Mouse (Mus musculus) frontal cortex, postnatal 10 days (tissue): Measurements from ENCODE around the gene Tcf7l1.
A peak's percentile ranks its signal among the peaks of the same experiment; 100 is the strongest.

Experiments
- DNase-seq, 2 experiments: peaks; one replicate each; pipeline ENCODE4 v3.0.0; 2022; ENCODE audit warnings: low spot score in 2 of 2, mixed read lengths in 1 of 2

Tcf7l1 gene

DNA sequence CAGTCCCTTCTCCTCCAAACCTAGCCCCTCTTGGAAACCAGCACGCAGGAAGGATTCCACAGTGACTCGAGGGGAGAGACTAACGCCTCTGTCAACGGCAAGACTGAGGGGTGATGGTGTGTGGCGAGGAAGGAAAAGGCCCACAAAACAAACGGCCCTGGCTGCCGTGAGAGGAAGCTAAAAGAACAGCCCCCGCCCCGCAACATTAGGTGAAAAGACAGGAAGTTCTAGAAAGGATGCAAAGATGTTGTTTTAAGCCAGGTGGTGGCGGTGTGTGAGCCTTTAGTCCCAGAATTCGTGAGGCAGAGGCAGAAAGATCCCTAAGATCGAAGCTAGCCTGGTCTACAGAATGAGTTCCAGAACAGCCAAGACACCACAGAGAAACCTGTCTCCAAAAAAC, 43.3 kb downstream of the Tcf7l1 start:
- no peak for DNase-seq

- no peak for DNase-seq
Observed at GRCm38 (mm10) chr6:72744144-72744800, 44.8 kb downstream of the Tcf7l1 start.

DNA sequence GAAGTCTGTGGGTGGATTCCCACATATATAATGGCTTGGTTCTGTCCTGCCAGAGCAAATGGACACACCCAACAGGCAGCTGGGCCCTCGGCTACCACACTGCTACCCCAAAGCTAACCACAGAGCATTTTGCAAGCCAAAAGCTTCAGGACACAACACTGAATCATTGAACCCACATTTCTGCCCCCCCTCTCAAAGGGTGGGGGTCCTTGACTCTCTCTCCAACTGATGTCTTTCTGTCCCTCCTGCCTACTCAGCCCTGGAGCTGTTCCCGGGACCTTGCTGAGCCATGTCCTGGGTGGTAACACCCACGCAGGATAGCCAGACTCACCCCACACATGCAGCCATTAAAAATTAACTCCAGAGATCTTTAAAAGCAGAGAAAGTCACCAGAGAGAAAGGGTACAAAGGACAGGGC, 45.4 kb downstream of the Tcf7l1 start:
- no peak for DNase-seq

DNA sequence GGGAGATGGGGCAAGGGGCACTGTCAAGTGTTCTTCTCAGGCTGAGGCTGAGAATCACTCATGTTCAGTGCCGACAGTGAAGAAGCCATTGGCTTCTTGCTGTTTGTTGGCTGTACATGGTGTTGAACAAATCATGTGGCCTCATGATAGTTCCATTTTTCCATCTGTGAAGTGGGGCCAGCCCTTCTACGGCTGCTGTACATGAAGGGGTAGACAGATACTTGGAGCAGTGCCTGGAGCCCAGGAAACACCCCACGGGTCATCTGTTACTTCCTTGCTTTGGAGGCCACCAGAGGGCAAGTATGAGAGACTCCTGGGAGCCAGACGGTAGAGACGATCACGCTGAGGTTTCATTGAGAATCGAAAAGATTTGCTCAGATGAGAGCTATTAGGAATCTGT, 46.7 kb downstream of the Tcf7l1 start:
- DNase-seq: no peak

DNA sequence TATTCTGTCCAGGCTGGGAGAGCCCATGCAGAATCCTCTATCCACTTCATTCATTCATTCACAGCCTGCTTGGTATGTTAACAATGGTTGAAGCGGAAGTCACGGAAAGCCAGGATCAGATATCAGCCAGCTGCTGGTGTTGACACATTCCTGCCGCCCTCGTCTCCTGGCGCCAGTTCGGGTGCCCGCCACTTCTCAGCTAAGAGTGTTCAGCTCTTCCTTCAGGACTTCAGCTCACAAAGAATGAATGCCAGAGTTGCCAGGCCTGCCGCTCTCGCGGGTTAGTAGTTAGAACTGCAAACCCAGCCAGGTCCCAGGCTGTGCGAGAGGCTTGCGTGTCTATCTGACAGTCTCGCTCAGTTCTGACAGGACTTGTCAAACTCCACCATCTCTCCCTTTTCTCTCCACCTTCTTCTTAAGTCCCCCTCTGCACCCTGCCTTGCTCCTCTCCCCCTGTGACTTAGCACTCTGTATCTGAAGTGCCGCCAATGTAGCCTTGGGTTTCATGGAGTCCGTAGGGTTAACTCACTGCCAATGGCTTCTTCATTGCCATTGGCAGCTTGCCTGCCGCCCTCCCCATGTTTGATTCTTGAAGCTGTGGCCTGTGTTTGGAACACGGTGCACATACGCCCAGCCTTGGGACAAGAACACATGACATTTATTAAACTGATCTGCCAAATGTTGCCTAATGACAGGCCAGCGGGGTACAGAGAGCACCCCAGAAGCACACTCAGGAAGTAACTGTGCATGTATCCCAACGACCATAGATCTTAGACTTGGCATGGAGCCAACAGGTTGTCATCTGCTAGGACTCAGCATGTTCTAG, 48.2 kb downstream of the Tcf7l1 start:
- DNase-seq: no peak

GRCm38 (mm10) chr6:72736872-72737271, 52.2 kb downstream of the Tcf7l1 start:
- DNase-seq: no peak

DNA sequence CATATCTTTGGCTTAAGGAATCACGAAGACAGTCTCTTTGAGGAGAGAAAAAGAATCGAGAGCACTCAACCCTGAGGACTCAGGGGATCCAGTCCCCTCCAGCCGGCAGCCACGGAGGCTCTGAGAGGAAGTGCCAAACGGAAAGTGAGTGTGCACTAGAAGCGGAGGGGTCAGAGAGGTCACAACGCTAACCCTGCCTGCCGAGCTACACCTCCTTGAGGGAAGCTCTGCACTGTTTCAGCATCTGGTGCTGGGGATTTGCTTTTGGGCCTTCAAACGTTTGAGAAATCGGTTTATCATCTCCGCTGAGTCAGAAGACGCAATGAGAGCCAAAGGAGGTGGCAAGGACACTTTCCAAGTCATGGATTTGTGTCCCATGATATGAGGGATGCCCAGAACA, 53.8 kb downstream of the Tcf7l1 start:
- no peak for DNase-seq

- no peak for DNase-seq
Observed at GRCm38 (mm10) chr6:72733375-72733774, 55.7 kb downstream of the Tcf7l1 start.

DNA sequence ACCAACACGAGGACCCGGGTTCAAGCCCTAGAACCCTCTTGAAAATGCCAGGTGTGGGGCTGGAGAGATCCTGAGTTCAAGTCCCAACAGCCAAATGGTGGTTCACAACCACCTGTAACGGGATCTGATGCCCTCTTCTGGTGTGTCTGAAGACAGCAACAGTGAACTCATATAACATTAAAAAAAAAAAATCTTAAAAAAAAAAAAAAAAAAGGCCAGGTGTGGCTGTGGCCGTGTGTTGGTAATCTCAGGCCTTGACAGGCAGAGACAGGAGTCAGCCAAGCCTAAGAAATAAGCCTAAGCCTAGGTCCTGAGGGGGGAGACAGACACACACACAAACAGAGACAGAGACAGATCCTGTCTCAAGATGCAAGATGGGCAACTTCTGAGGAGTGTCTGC, 56.9 kb downstream of the Tcf7l1 start:
- DNase-seq: no peak

GRCm38 (mm10) chr6:72730560-72730849, 58.5 kb downstream of the Tcf7l1 start:
- peak; percentile 46 to 51 for DNase-seq

- no peak for DNase-seq
Observed at GRCm38 (mm10) chr6:72729831-72730559, 59.1 kb downstream of the Tcf7l1 start.

DNA sequence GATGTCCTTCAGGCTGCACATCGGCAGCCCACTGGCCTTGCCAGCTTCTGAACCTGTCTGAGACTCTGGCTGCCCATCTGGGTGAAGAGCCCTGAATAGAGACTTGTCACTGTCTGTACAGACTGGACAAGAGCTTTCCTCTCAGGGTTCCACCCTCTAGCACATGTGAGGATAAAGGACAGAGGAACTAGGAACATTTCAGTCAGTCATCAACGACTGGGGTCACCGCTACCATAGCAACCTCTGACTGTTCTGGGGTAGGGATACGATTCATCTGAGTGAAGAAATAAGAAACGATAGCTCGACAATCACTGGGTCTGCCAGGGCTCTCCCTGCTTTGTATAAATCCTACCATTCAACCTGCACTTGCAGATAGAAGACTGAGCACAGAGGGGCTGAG, 61.2 kb downstream of the Tcf7l1 start:
- no peak for DNase-seq

DNA sequence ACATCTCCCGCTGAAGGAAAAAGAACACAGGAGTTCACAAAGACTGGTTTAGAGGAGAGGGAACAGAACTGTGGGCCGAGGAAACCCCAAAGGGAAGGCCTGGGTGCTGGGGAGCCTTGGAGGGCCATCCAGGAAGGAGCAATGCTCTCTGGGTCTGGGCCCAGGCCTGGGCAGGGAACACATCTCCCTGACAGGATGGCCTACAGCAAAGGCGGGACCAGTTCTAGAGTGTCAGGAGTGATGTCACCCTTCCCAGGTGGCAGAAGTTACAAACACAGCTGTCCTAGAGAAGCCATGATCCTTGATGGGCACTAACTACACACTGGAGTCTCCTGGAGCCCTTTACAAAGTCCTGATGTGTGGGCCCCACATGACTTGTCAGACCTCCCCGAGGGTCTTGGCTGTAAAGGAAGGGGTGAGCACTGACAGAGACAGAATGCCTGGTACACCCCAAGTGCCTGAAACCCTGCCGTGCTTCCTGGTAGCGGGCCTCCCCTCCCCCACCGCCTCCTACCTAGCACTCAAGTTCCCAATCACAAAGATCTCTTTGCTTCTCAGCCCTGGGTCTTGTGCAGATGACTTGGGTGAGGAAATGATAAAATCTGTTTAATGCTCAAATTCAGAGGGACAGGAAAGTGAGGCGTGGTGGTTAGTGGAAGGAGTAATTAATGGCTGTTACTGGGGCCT, 64.4 kb downstream of the Tcf7l1 start:
- no peak for DNase-seq

GRCm38 (mm10) chr6:72723731-72724385, 65.2 kb downstream of the Tcf7l1 start:
- no peak for DNase-seq

DNA sequence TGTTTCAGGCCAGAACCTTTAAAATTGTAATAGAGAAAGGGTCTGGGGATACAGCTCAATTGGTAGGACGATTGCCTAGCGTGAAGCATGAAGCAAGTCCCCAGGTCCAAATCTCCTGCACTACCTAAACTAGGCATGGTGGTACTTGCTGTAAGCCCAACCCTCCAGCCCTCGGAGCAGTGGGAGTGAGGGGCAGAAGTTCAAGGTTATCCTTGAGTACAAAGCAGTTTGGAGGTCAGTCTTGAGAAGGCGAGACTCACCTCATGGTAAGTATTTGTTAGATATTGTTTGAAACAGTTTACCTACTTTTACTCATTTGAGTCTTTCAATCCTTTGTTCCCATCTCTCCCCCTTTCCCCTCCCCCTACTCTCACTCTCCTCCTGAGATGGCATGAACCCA, 65.9 kb downstream of the Tcf7l1 start:
- no peak for DNase-seq

DNA sequence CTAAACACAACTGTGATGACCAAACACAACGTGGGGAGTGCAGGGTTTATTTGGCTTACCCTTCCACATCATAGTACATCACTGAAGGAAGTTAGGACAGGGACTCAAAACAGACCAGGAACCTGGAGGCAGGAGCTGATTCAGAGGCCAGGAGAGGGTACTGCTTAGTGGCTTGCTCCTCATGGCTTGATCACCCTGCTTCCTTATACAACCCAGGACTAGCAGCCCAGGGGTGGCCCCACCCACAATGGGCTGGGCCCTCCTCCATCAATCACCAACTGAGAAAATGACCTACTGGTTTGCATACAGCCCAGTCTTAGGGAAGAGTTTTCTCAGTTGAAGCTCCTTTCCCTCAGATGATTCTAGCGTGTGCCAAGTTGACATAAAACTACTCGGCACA, 68.2 kb downstream of the Tcf7l1 start:
- no peak for DNase-seq

- DNase-seq: peak in 1 of 2 experiments; percentile 36
Observed at GRCm38 (mm10) chr6:72714726-72715125, 74.3 kb downstream of the Tcf7l1 start.

DNA sequence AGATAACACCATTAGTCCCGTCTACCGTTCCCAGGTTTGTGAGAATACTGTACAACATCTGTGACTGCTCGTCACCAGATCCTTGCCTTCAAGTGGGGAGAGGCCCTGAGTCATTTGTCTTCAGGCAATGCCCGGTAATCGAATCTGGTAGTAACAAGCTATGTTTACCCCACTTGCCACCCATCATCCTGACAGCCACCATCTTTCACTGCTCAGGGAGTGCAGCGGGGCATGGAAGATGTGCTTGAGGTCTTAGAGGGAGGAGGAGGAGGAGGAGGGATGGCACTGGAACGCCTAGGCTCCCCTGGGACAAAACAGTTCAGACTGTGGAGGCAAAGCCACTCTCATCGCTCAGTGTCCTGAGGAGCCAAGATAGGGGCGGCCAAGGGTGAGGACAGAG, 74.8 kb downstream of the Tcf7l1 start:
- DNase-seq: no peak

DNA sequence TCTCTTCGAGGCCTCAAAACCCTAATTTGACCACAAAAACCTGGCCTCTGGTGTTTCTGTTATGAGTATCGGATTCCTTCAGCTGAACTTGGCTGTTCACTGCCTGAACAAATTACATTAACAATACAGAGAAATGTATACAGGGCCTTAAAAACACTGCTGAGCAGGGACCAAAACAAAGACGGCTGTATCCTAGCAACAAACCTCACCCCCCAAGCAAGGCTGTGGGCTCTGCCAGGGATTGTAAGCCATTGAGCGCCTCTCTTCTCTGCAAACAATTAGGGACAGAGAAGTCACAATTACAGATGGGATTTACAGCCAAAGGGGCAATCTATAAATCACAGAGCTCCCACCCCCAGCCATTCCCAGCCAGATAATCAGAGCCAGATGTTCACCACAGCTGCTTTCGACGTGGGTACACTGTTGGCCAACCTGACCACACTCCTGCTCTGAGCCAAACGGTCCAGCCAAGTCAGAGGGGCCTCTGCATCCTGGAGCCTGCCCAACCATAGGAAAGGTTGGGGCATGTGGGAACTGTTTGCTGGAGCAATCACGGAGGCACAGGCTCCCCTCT, 77.5 kb downstream of the Tcf7l1 start:
- peak in 1 of 2 experiments; percentile 41 for DNase-seq

DNA sequence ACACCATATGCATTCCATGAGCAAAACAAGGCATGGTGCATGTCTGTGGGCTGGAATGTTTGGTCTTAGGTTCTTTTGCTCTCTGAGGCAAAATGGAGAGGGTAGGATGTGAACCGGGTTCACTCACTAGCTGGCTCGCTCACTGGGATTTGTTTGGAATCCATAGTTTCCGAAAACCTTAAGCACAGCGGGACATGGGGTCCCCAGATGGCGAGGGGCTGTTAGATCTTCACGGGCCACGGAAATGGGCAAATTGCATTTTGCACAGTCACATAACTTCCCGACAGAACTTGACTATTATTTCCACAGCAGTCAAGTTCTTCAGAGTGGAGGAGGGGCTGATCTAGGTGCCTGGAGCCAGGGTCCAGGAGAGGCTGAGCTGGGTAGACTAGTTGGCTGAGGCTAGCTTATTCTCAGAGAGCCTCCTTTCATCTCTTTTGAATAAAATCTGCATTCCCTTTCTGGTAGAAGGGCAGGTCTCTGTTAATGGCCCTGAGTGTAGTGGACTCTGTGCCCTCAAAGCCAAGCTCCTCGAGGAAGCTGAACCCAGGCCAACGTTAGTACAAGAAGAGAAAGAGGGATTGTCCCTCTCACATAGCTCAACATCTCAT, 78.1 kb downstream of the Tcf7l1 start:
- DNase-seq: peak in 1 of 2 experiments; percentile 31
